Mouse (Mus musculus): ENCODE results near the gene Apobec4.

DNA sequence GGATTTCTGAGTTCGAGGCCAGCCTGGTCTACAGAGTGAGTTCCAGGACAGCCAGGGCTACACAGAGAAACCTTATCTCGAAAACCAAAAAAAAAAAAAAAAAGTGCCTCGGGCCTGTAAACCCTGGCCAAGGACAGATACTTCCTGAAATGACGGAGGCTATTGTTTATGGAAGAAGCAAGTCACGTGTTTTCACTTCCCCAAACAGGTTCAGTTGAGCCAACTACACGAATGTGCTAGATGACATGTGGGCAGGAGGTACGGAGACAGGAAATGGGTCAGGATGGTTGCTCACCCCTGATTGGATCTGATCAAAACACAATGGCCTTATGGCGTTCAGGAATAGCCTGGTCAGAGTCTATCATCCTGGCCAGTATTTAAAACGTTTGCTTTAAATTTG is 47.8 kb downstream of the Apobec4 start:
- TF ChIP-seq CTCF (IDR thresholded peaks at IDR 0.05 in 2 of 3, conservative IDR thresholded peaks at IDR 0.05 in 1 of 3; ENCODE audit: control insufficient read depth in 1 of 3, insufficient read depth in 1 of 3, low read depth in 2 of 3, low read length in 3 of 3, poor library complexity in 1 of 3, severe bottlenecking in 1 of 3) (no peak), POLR2AphosphoS2 (IDR thresholded peaks at IDR 0.05; ENCODE audit: low read length) (no peak), EP300 (IDR thresholded peaks at IDR 0.05; ENCODE audit: low read depth in 1 of 2, low read length in 2 of 2) (peak; percentile 26 to 37; a peak in 1 of 4 replicates), POLR2A (IDR thresholded peaks at IDR 0.05; ENCODE audit: control insufficient read depth in 1 of 2, insufficient read depth in 1 of 2, low read depth in 1 of 2, low read length in 2 of 2, poor library complexity in 1 of 2) (peak in 1 of 2 experiments; percentile 41; a peak in 1 of 4 replicates), SIN3A (IDR thresholded peaks at IDR 0.05; ENCODE audit: low read length) (peak; percentile 96), CHD1 (IDR thresholded peaks at IDR 0.05; ENCODE audit: low read depth, low read length) (no peak), KAT2A (conservative IDR thresholded peaks at IDR 0.05; ENCODE audit: low read depth, low read length) (0 out of 2 replicates have a peak, but pooled peaks have one; percentile 10), GABPA (IDR thresholded peaks at IDR 0.05; ENCODE audit: low read depth, low read length) (no peak), USF1 (IDR thresholded peaks at IDR 0.05; ENCODE audit: low read depth, low read length) (peak; percentile 91), POLR2AphosphoS5 (IDR thresholded peaks at IDR 0.05; ENCODE audit: borderline replicate concordance, low read depth, low read length) (no peak), ELF1 (IDR thresholded peaks at IDR 0.05; ENCODE audit: low read depth, low read length) (peak; percentile 80), ZMIZ1 (IDR thresholded peaks at IDR 0.05; ENCODE audit: low read depth, low read length) (no peak), E2F4 (IDR thresholded peaks at IDR 0.05; ENCODE audit: borderline replicate concordance, low read depth, low read length) (no peak)
